Mouse (Mus musculus) liver (tissue): ENCODE results near the gene Tprkb.
"Not testable (repeated sequence)": the region's sequence is repeated elsewhere in the genome, so short reads cannot be mapped to it uniquely, and the experiment has no call there.

Experiments used
- DNase-seq: peaks from one replicate; pipeline ENCODE4 v3.0.0-alpha.2; 2020; ENCODE audit warnings: mixed read lengths

Tprkb gene

GRCm38 (mm10) chr6:85973336-85973735 lies 61.7 kb downstream of the Tprkb start:
- DNase-seq = no peak

GRCm38 (mm10) chr6:85974941-85975617 lies 63.4 kb downstream of the Tprkb start:
- no peak for DNase-seq

GRCm38 (mm10) chr6:85975761-85976160 lies 64.1 kb downstream of the Tprkb start:
- no peak for DNase-seq

- no peak for DNase-seq
These were observed 64.6 kb downstream of the Tprkb start for GRCm38 (mm10) chr6:85976242-85976641.

- DNase-seq = not testable (repeated sequence)
These were observed 67.1 kb downstream of the Tprkb start for GRCm38 (mm10) chr6:85978736-85979135.
